Comparison of ENCODE assay signal across 14 mouse cellular contexts in genomic region chr4:149457831-149458430, GRCm38 (mm10). TPM values are rescaled to one million over a fixed set of nuclear protein-coding genes. Genes with fewer than 3 reads are reported as not detected.
DNase-seq lines count a peak whose midpoint lies in the region; ATAC-seq and TF ChIP-seq lines count a peak whose summit lies in the region.
"Had no signal": no experiment of that assay in that cellular context is flagged by ENCODE, and none has a peak within 500 bp of the region (broad histone marks: within the 10 kb centered on the region; RNA-seq: fewer than 3 reads in every experiment).

No protein-coding gene starts in this region.

- no peaks in the 10 kb centered on the region for H3K27me3 ChIP-seq in heart, postnatal 0 days (ENCODE audit: control insufficient read depth, insufficient read depth, low read length)
- H3K27me3 ChIP-seq: embryonic facial prominence, embryonic 12.5 days had no signal

- 0 out of 2 replicates have a peak overlapping the region, but pooled peaks have one; percentile 2 for H3K4me2 ChIP-seq in heart, postnatal 0 days (ENCODE audit: low read depth, low read length)
- H3K4me2 ChIP-seq: embryonic facial prominence, embryonic 12.5 days had no signal

- H3K9me3 ChIP-seq in heart, postnatal 0 days (replicated peaks; ENCODE audit: control insufficient read depth, low read length): no peaks in the 10 kb centered on the region
- H3K9me3 ChIP-seq: embryonic facial prominence, embryonic 12.5 days; hindbrain, embryonic 10.5 days had no signal

- peak; percentile 31 for DNase-seq in gastrocnemius, adult 18-20 months (ENCODE audit: low spot score)
- no peak for DNase-seq in gastrocnemius, postnatal 4 days (ENCODE audit: low spot score in 2 of 2)
- peak; percentile 64 for DNase-seq in urinary bladder, postnatal 14 days (ENCODE audit: low spot score)
- DNase-seq in urinary bladder, postnatal 4 days (ENCODE audit: low spot score in 2 of 2): no peak
- DNase-seq in heart, postnatal 0 days (ENCODE audit: low spot score): peak; percentile 54
- peak; percentile 35 to 77 for DNase-seq in urinary bladder, postnatal 36 days (ENCODE audit: low spot score in 2 of 2)
- no peak for DNase-seq in layer of hippocampus, adult 9-11 months
- DNase-seq: forebrain, postnatal 0 days; liver had no signal

- peak overlapping the region; percentile 82 for H3K27ac ChIP-seq in heart, postnatal 0 days (ENCODE audit: low read depth)
- H3K27ac ChIP-seq: embryonic facial prominence, embryonic 12.5 days; hindbrain, embryonic 10.5 days had no signal

- peaks cover 3% of the 10 kb centered on the region; the same call in 1 of the 2 replicates for H3K4me1 ChIP-seq in heart, postnatal 0 days (ENCODE audit: control insufficient read depth, insufficient read depth)
- H3K4me1 ChIP-seq: embryonic facial prominence, embryonic 12.5 days had no signal

- H3K9ac ChIP-seq in heart, postnatal 0 days (replicated peaks; ENCODE audit: low read depth, low read length): no peak overlapping the region
- H3K9ac ChIP-seq: embryonic facial prominence, embryonic 12.5 days; forebrain, postnatal 0 days had no signal

- peak; percentile 71 for ATAC-seq in heart, postnatal 0 days (ENCODE audit: insufficient read depth, low read depth)
- ATAC-seq in monocyte, adult 5-6 weeks (replicated peaks; ENCODE audit: insufficient number of reproducible peaks, low FRiP score, low TSS enrichment, poor library complexity, severe bottlenecking): no peak
- ATAC-seq: forebrain, postnatal 0 days had no signal

- H3K4me3 ChIP-seq in heart, postnatal 0 days (ENCODE audit: low read depth, low read length): no peak overlapping the region
- H3K4me3 ChIP-seq: embryonic facial prominence, embryonic 12.5 days; hindbrain, embryonic 10.5 days had no signal

- no peaks in the 10 kb centered on the region for H3K36me3 ChIP-seq in heart, postnatal 0 days (replicated peaks; ENCODE audit: control insufficient read depth, insufficient read depth, low read length)
- H3K36me3 ChIP-seq: embryonic facial prominence, embryonic 12.5 days; hindbrain, embryonic 10.5 days had no signal

- TF ChIP-seq EP300 in heart, postnatal 0 days (IDR thresholded peaks at IDR 0.05; ENCODE audit: low read depth): peak; percentile 38; the same call in 1 of the 2 replicates

- TF ChIP-seq CTCF in heart, postnatal 0 days (IDR thresholded peaks at IDR 0.05; ENCODE audit: low read depth): no peak

- 53% methylated on average over 6 of the region's 6 CpGs for WGBS in heart, postnatal 0 days

RNA-seq across cellular contexts. Expression of gene Rbp7, which starts 3.2 kb away (rescaled TPM):
- total RNA-seq in gastrocnemius, adult 18-20 months (2021): 10 to 100 TPM; 14.6 to 15.4 TPM
- total RNA-seq in gastrocnemius, postnatal 4 days (2021): 10 to 100 TPM; 11.0 to 13.5 TPM
- total RNA-seq in heart, postnatal 0 days (2014; rRNA removed; ENCODE audit: low replicate concordance): 2.2 and 6.0 TPM in 2 replicates
- 64.1 and 74.2 TPM in 2 replicates for polyA plus RNA-seq in heart, postnatal 0 days (2015; fragmentation: Nextera tagmentation; extraction: Ambion mirVana)
- not detected in 3 replicates for total RNA-seq in monocyte, adult 5-6 weeks (2017)
- total RNA-seq: forebrain, postnatal 0 days; megakaryocyte, adult 5-6 weeks had no signal
- polyA plus RNA-seq: hindbrain, embryonic 10.5 days; neural tube, embryonic 14.5 days had no signal

RNA-seq across cellular contexts. Expression of gene Tmem274, which starts 19.2 kb away (rescaled TPM):
- not detected for total RNA-seq in gastrocnemius, adult 18-20 months (2021)
- total RNA-seq in gastrocnemius, postnatal 4 days (2021): not detected
- total RNA-seq in heart, postnatal 0 days (2014; rRNA removed; ENCODE audit: low replicate concordance): not detected in 2 replicates
- polyA plus RNA-seq in heart, postnatal 0 days (2015; fragmentation: Nextera tagmentation; extraction: Ambion mirVana): 0.19 and 0.21 TPM in 2 replicates
- total RNA-seq in monocyte, adult 5-6 weeks (2017): not detected in 3 replicates
- total RNA-seq: forebrain, postnatal 0 days; megakaryocyte, adult 5-6 weeks had no signal
- polyA plus RNA-seq: forebrain, postnatal 0 days; neural tube, embryonic 14.5 days had no signal

RNA-seq across cellular contexts. Expression of gene Nmnat1, which starts 27.1 kb away (rescaled TPM):
- total RNA-seq in gastrocnemius, adult 18-20 months (2021): 10 to 100 TPM; 33.1 to 33.5 TPM
- total RNA-seq in gastrocnemius, postnatal 4 days (2021): 10 to 100 TPM; 12.9 to 13.0 TPM
- 15.3 and 15.9 TPM in 2 replicates for total RNA-seq in heart, postnatal 0 days (2014; rRNA removed; ENCODE audit: low replicate concordance)
- 14.4 and 16.8 TPM in 2 replicates for polyA plus RNA-seq in heart, postnatal 0 days (2015; fragmentation: Nextera tagmentation; extraction: Ambion mirVana)
- 4.4 to 8.3 TPM (median 8.2 TPM) in 3 replicates for total RNA-seq in monocyte, adult 5-6 weeks (2017)

RNA-seq across cellular contexts. Expression of gene Lzic, which starts 27.1 kb away (rescaled TPM):
- total RNA-seq in gastrocnemius, adult 18-20 months (2021): 10 to 100 TPM; 13.1 to 14.1 TPM
- 10 to 100 TPM; 25.0 to 27.6 TPM for total RNA-seq in gastrocnemius, postnatal 4 days (2021)
- 33.7 and 34.8 TPM in 2 replicates for total RNA-seq in heart, postnatal 0 days (2014; rRNA removed; ENCODE audit: low replicate concordance)
- 27.2 and 28.4 TPM in 2 replicates for polyA plus RNA-seq in heart, postnatal 0 days (2015; fragmentation: Nextera tagmentation; extraction: Ambion mirVana)
- total RNA-seq in monocyte, adult 5-6 weeks (2017): 10.3 to 60.8 TPM (median 52.7 TPM) in 3 replicates

RNA-seq across cellular contexts. Expression of gene Ube4b, which starts 31.4 kb away (rescaled TPM):
- 10 to 100 TPM; 31.7 to 35.5 TPM for total RNA-seq in gastrocnemius, adult 18-20 months (2021)
- total RNA-seq in gastrocnemius, postnatal 4 days (2021): 10 to 100 TPM; 77.9 to 86.7 TPM
- total RNA-seq in heart, postnatal 0 days (2014; rRNA removed; ENCODE audit: low replicate concordance): 56.4 and 70.5 TPM in 2 replicates
- 17.6 and 20.2 TPM in 2 replicates for polyA plus RNA-seq in heart, postnatal 0 days (2015; fragmentation: Nextera tagmentation; extraction: Ambion mirVana)
- 19.5 to 29.6 TPM (median 20.9 TPM) in 3 replicates for total RNA-seq in monocyte, adult 5-6 weeks (2017)

Comparison
In these comparisons a context has a peak if more than half of its experiments do, and no peak if none do; other contexts are left out.
1. DNase-seq: peak in gastrocnemius, adult 18-20 months (single experiment), urinary bladder, postnatal 14 days (single experiment), heart, postnatal 0 days (single experiment) and urinary bladder, postnatal 36 days (2 of 2); none in gastrocnemius, postnatal 4 days (0 of 2), urinary bladder, postnatal 4 days (0 of 2) and layer of hippocampus, adult 9-11 months (single experiment).